Mouse (Mus musculus) lung, embryonic 14.5 days (tissue): Measurements from ENCODE around the gene Taf7l. TPM values are rescaled to one million over a fixed set of nuclear protein-coding genes. Genes with fewer than 3 reads are reported as not detected.
A peak's percentile ranks its signal among the peaks of the same experiment; 100 is the strongest.

Source experiments
- ATAC-seq: fragments of 200-750 bp; cut with Nextera tagmentation; 2 replicates; pipeline ENCODE4 v1.8.0; 2017; ENCODE audit warnings: mild to moderate bottlenecking, moderate TSS enrichment, moderate library complexity; ENCODE audit not compliant: insufficient read depth
- DNase-seq: peaks from one replicate; pipeline ENCODE4 v3.0.0-alpha.2; 2015
- H3K27ac ChIP-seq: fragments of 300-500 bp; sonication (generic); 2 replicates; pipeline ENCODE4 v1.5.1; 2014; ENCODE audit warnings: low read depth, mild to moderate bottlenecking, moderate library complexity
- H3K27me3 ChIP-seq: fragments of 300-500 bp; sonication (generic); 2 replicates; pipeline ENCODE4 v1.6.1; 2014; ENCODE audit warnings: low read length, control low read depth; ENCODE audit not compliant: insufficient read depth
- H3K36me3 ChIP-seq: fragments of 300-500 bp; sonication (generic); 2 replicates; pipeline ENCODE4 v1.6.1; 2014; ENCODE audit warnings: control low read depth; ENCODE audit not compliant: insufficient read depth
- H3K4me1 ChIP-seq: fragments of 300-500 bp; sonication (generic); 2 replicates; pipeline ENCODE4 v1.6.1; 2014; ENCODE audit warnings: antibody characterized with exemption, control low read depth; ENCODE audit not compliant: insufficient read depth
- H3K4me2 ChIP-seq: fragments of 300-500 bp; sonication (generic); 2 replicates; pipeline ENCODE4 v1.6.1; 2014; ENCODE audit warnings: mild to moderate bottlenecking
- H3K4me3 ChIP-seq: fragments of 300-500 bp; sonication (generic); 2 replicates; pipeline ENCODE4 v1.5.1; 2014; ENCODE audit warnings: low read depth, low read length
- H3K9ac ChIP-seq: fragments of 300-500 bp; sonication (generic); 2 replicates; pipeline ENCODE4 v1.6.1; 2014
- H3K9me3 ChIP-seq: fragments of 300-500 bp; sonication (generic); 2 replicates; pipeline ENCODE4 v1.6.1; 2016; ENCODE audit warnings: low read depth, low read length, control low read depth
- CTCF ChIP-seq: IDR thresholded peaks from 2 replicates; pipeline ENCODE4 v1.5.1; 2016; ENCODE audit warnings: antibody characterized with exemption, low read depth
- WGBS: fragments of 180-500 bp; shearing (Covaris S2); extraction: QIAGEN DNeasy Blood & Tissue Kit; methylation state at CpG from one replicate; pipeline ENCODE4 v1.1.7; 2014; 5-methylcytosine and 5-hydroxymethylcytosine counted together
- polyA plus RNA-seq: library from polyadenylated mRNA; unstranded; fragments of >200 nt; fragmentation: Nextera tagmentation; extraction: Ambion mirVana; gene quantifications from 2 replicates; pipeline ENCODE4 v1.2.1, GENCODE M21; 2014

The Taf7l gene
- polyA plus RNA-seq, 1 experiment from 2014 or later = not detected

GRCm38 (mm10) chrX:134474988-134475710 lies 1.1 kb downstream of the Taf7l start:
- Histone ChIP-seq H3K27ac (no peak overlapping the region), H3K4me2 (peak overlapping the region; percentile 23; the same call in 1 of the 2 replicates), H3K27me3 (no peaks in the 10 kb centered on the region), H3K4me3 (no peak overlapping the region), H3K9ac (no peak overlapping the region), H3K4me1 (no peaks in the 10 kb centered on the region), H3K36me3 (no peaks in the 10 kb centered on the region), H3K9me3 (peaks cover 10% of the 10 kb centered on the region; the same call in 1 of the 2 replicates)
- 68% methylated on average over 46 of the region's 67 CpGs for WGBS
- ATAC-seq (0 out of 2 replicates have a peak, but pooled peaks have one; percentile 49), DNase-seq (peak; percentile 14)
- no peak for TF ChIP-seq CTCF

- H3K9me3 ChIP-seq = no peaks in the 10 kb centered on the region
- H3K27ac ChIP-seq = no peak overlapping the region
- TF ChIP-seq CTCF = no peak
- WGBS = 40% methylated on average over 3 of the region's 3 CpGs
- H3K36me3 ChIP-seq = no peaks in the 10 kb centered on the region
- no peak overlapping the region for H3K9ac ChIP-seq
- DNase-seq = no peak
- no peak overlapping the region for H3K4me3 ChIP-seq
- H3K27me3 ChIP-seq = no peaks in the 10 kb centered on the region
- H3K4me1 ChIP-seq = no peaks in the 10 kb centered on the region
- no peak for ATAC-seq
- H3K4me2 ChIP-seq = no peak overlapping the region
These were observed 49.0 kb downstream of the Taf7l start for GRCm38 (mm10) chrX:134427307-134427706.

GRCm38 (mm10) chrX:134426819-134427218 lies 49.5 kb downstream of the Taf7l start:
- TF ChIP-seq CTCF = no peak
- WGBS = 58% methylated on average over 6 of the region's 6 CpGs

GRCm38 (mm10) chrX:134425798-134426197 lies 50.5 kb downstream of the Taf7l start:
- no peak overlapping the region for H3K4me2 ChIP-seq
- H3K9ac ChIP-seq = no peak overlapping the region
- H3K27ac ChIP-seq = no peak overlapping the region
- 77% methylated on average over 10 of the region's 10 CpGs for WGBS
- no peaks in the 10 kb centered on the region for H3K4me1 ChIP-seq
- DNase-seq = no peak
- H3K4me3 ChIP-seq = no peak overlapping the region
- no peak for ATAC-seq
- no peak for TF ChIP-seq CTCF
- no peaks in the 10 kb centered on the region for H3K27me3 ChIP-seq
- H3K36me3 ChIP-seq = no peaks in the 10 kb centered on the region
- no peaks in the 10 kb centered on the region for H3K9me3 ChIP-seq

More at GRCm38 (mm10) chrX:134426819-134427218, 49.5 kb downstream of the Taf7l start:
- Histone ChIP-seq H3K9ac (no peak overlapping the region), H3K4me2 (no peak overlapping the region), H3K4me3 (no peak overlapping the region), H3K9me3 (no peaks in the 10 kb centered on the region), H3K36me3 (no peaks in the 10 kb centered on the region), H3K27ac (no peak overlapping the region), H3K4me1 (no peaks in the 10 kb centered on the region), H3K27me3 (no peaks in the 10 kb centered on the region)
- no peak for DNase-seq
- ATAC-seq = no peak

GRCm38 (mm10) chrX:134424263-134424662 lies 52.0 kb downstream of the Taf7l start:
- H3K27ac ChIP-seq = no peak overlapping the region
- no peaks in the 10 kb centered on the region for H3K36me3 ChIP-seq
- no peak overlapping the region for H3K9ac ChIP-seq
- H3K4me1 ChIP-seq = no peaks in the 10 kb centered on the region
- no peak for TF ChIP-seq CTCF
- no peaks in the 10 kb centered on the region for H3K27me3 ChIP-seq
- no peak overlapping the region for H3K4me2 ChIP-seq
- no peak for DNase-seq
- H3K4me3 ChIP-seq = no peak overlapping the region
- ATAC-seq = no peak
- no peaks in the 10 kb centered on the region for H3K9me3 ChIP-seq
- 91% methylated on average over 5 of the region's 5 CpGs for WGBS

- H3K4me3 ChIP-seq = no peak overlapping the region
- DNase-seq (no peak), ATAC-seq (no peak)
- no peaks in the 10 kb centered on the region for H3K4me1 ChIP-seq
- H3K27me3 ChIP-seq = no peaks in the 10 kb centered on the region
- no peak overlapping the region for H3K4me2 ChIP-seq
- no peak for TF ChIP-seq CTCF
- H3K36me3 ChIP-seq = no peaks in the 10 kb centered on the region
- WGBS = 79% methylated on average over 5 of the region's 5 CpGs
- no peak overlapping the region for H3K27ac ChIP-seq
- no peak overlapping the region for H3K9ac ChIP-seq
- H3K9me3 ChIP-seq = no peaks in the 10 kb centered on the region
These were observed 56.2 kb downstream of the Taf7l start for GRCm38 (mm10) chrX:134420097-134420496.

GRCm38 (mm10) chrX:134412096-134412495 lies 64.2 kb downstream of the Taf7l start:
- Histone ChIP-seq H3K9me3 (no peaks in the 10 kb centered on the region), H3K4me2 (no peak overlapping the region), H3K27ac (no peak overlapping the region), H3K27me3 (no peaks in the 10 kb centered on the region), H3K4me3 (no peak overlapping the region), H3K36me3 (no peaks in the 10 kb centered on the region), H3K4me1 (no peaks in the 10 kb centered on the region), H3K9ac (no peak overlapping the region)
- no peak for ATAC-seq
- no peak for DNase-seq
- 95% methylated on average over 1 of the region's 1 CpGs for WGBS
- TF ChIP-seq CTCF = no peak

Other genes with a start within 250 kb of the Taf7l start
- gene Trmt2b, start 199.5 kb downstream of the Taf7l start, polyA plus RNA-seq = 16.7 and 18.0 TPM in 2 replicates
- gene Tmem35a, start 181.3 kb downstream of the Taf7l start, polyA plus RNA-seq = 3.7 and 4.0 TPM in 2 replicates
- gene Cenpi, start 168.4 kb downstream of the Taf7l start, polyA plus RNA-seq = 45.5 and 46.1 TPM in 2 replicates
- gene Drp2, start 71.9 kb downstream of the Taf7l start, polyA plus RNA-seq = 0.99 and 2.3 TPM in 2 replicates
- 81.8 and 88.5 TPM in 2 replicates for gene Timm8a1, start 65.4 kb upstream of the Taf7l start, polyA plus RNA-seq
- 0.84 and 1.2 TPM in 2 replicates for gene Btk, start 107.1 kb upstream of the Taf7l start, polyA plus RNA-seq
- gene Rpl36a, start 109.2 kb upstream of the Taf7l start, polyA plus RNA-seq = 491 and 582 TPM in 2 replicates
- gene Gla, start 124.6 kb upstream of the Taf7l start, polyA plus RNA-seq = 3.0 and 5.1 TPM in 2 replicates
- 112 TPM in 2 replicates for gene Hnrnph2, start 124.7 kb upstream of the Taf7l start, polyA plus RNA-seq
- 6.3 and 6.9 TPM in 2 replicates for gene Armcx4, start 210.0 kb upstream of the Taf7l start, polyA plus RNA-seq
- gene Armcx1, start 241.5 kb upstream of the Taf7l start, polyA plus RNA-seq = 35.7 and 36.6 TPM in 2 replicates